Mouse (Mus musculus): Measurements from ENCODE around the gene Cux2.
A peak's percentile ranks its signal among the peaks of the same experiment; 100 is the strongest.

- peak; percentile 97 for TF ChIP-seq CTCF (IDR thresholded peaks at IDR 0.05; ENCODE audit: borderline replicate concordance, insufficient read depth, low read depth, low read length)
- TF ChIP-seq POLR2A (IDR thresholded peaks at IDR 0.05; ENCODE audit: borderline replicate concordance, insufficient read depth, low read length) = no peak
These were observed 177.7 kb downstream of the Cux2 start for GRCm38 (mm10) chr5:121872158-121872557.

All from cerebellum, adult 2 months (tissue).